Mouse (Mus musculus) heart, embryonic 11.5 days (tissue): Measurements from ENCODE around the gene 9830107B12Rik. TPM values are rescaled to one million over a fixed set of nuclear protein-coding genes. Genes with fewer than 3 reads are reported as not detected.
"Not testable (repeated sequence)": the region's sequence is repeated elsewhere in the genome, so short reads cannot be mapped to it uniquely, and the experiment has no call there.

Source experiments
- ATAC-seq: fragments of 200-750 bp; cut with Nextera tagmentation; replicated peaks from 2 replicates; pipeline ENCODE4 v1.8.0; 2017; ENCODE audit warnings: moderate library complexity; ENCODE audit not compliant: insufficient number of reproducible peaks, low FRiP score, low TSS enrichment
- H3K27ac ChIP-seq: fragments of 300-500 bp; sonication (generic); 2 replicates; pipeline ENCODE4 v1.5.1; 2014; ENCODE audit warnings: mild to moderate bottlenecking, low read depth, low read length
- H3K27me3 ChIP-seq: fragments of 300-500 bp; sonication (generic); 2 replicates; pipeline ENCODE4 v1.6.1; 2014; ENCODE audit warnings: mild to moderate bottlenecking, low read length, mixed read lengths; ENCODE audit not compliant: control insufficient read depth, insufficient read depth
- H3K36me3 ChIP-seq: fragments of 300-500 bp; sonication (generic); 2 replicates; pipeline ENCODE4 v1.6.1; 2014; ENCODE audit warnings: mild to moderate bottlenecking, low read length, moderate library complexity, mixed read lengths; ENCODE audit not compliant: control insufficient read depth, insufficient read depth
- H3K4me1 ChIP-seq: fragments of 300-500 bp; sonication (generic); 2 replicates; pipeline ENCODE4 v1.6.1; 2014; ENCODE audit warnings: low read length; ENCODE audit not compliant: control insufficient read depth, insufficient read depth
- H3K4me2 ChIP-seq: fragments of 300-500 bp; sonication (generic); 2 replicates; pipeline ENCODE4 v1.6.1; 2014; ENCODE audit warnings: mild to moderate bottlenecking, moderate library complexity
- H3K4me3 ChIP-seq: fragments of 300-500 bp; sonication (generic); 2 replicates; pipeline ENCODE4 v1.5.1; 2014; ENCODE audit warnings: low read depth, low read length
- H3K9ac ChIP-seq: fragments of 300-500 bp; sonication (generic); 2 replicates; pipeline ENCODE4 v1.6.1; 2014; ENCODE audit warnings: mild to moderate bottlenecking, low read depth, low read length, moderate library complexity
- H3K9me3 ChIP-seq: fragments of 300-500 bp; sonication (generic); replicated peaks from 2 replicates; pipeline ENCODE4 v1.6.1; 2016; ENCODE audit warnings: low read length; ENCODE audit not compliant: control insufficient read depth
- WGBS: fragments of 180-500 bp; shearing (Covaris S2); extraction: QIAGEN DNeasy Blood & Tissue Kit; methylation state at CpG from one replicate; pipeline ENCODE4 v1.1.7; 2014; ENCODE audit not compliant: insufficient replicate concordance; 5-methylcytosine and 5-hydroxymethylcytosine counted together
- polyA plus RNA-seq: library from polyadenylated mRNA; unstranded; fragments of >200 nt; fragmentation: Nextera tagmentation; extraction: Ambion mirVana; gene quantifications from 2 replicates; pipeline ENCODE4 v1.2.1, GENCODE M21; 2014

9830107B12Rik gene
- not detected in 2 replicates for polyA plus RNA-seq

DNA sequence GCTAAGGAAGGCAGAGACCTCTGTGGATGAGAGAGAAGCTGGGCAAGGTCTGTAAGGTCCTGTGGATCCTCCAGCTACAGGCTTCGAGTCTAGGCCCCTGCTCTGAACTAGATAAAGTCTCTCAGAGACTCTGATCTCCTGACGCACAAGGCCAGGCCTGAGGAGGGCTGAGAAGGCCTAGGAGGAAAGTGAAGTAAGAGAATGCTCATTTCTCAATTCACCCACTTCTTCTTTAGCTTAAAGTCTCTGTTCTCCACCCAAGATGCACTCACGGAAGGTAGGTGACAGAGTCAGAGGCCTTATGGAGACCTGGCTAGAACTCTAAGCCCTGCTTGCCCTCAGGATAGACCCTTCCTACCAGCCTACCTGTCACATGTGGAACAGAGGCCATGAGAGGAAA, at the start of gene 9830107B12Rik:
TSS of gene 9830107B12Rik (minus strand) at position 149 of the 400 bp plus-strand sequence.
- no peaks in the 10 kb centered on the region for H3K4me1 ChIP-seq
- H3K27me3 ChIP-seq, result peaks cover 3% of the 10 kb centered on the region
- H3K9me3 ChIP-seq, result no peaks in the 10 kb centered on the region
- H3K27ac ChIP-seq, result no peak within 1 kb of the TSS
- no peak within 1 kb of the TSS for H3K9ac ChIP-seq
- WGBS, result 64% methylated on average over 3 of the region's 3 CpGs
- H3K4me2 ChIP-seq, result no peak within 1 kb of the TSS
- no peak within 1 kb of the TSS for H3K4me3 ChIP-seq
- no peaks in the 10 kb centered on the region for H3K36me3 ChIP-seq
- no peak for ATAC-seq

DNA sequence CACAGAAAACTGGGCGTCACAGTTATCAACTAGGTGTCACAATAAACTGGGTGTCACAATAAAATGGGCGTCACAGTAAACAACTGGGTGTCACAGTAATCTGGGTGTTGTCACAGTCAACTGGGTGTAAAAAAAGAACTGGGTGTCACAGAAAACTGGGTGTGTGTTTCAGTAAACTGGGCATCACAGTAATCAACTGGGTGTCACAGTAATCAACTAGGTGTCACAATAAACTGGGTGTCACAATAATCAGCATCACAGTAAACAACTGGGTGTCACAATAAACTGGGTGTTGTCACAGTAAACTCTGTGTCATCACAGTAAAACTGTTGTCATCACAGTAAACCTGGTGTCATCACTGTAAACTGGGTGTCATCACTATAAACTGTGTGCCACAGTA, 46.3 kb upstream of the 9830107B12Rik start:
- no peaks in the 10 kb centered on the region for H3K4me1 ChIP-seq
- no peak overlapping the region for H3K4me3 ChIP-seq
- H3K27ac ChIP-seq, result no peak overlapping the region

DNA sequence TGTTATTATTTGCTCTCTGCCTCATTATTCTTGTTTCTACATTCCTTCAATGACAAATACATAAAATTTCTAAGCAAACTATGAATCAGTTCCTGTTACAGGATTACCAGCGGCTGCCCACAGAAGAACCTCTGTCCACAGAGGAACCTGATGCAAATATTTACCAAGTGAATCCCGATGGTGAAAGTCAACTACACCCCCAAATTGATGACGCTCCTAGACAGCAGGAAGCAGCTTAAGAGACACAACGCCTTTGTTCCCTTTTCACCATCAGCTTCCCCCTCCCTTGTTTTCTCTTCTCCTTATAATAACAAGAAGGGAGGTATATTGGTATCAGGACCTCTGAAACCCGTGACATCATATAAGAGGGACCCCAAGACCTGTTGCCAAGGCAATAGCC, 39.2 kb upstream of the 9830107B12Rik start:
- no peak overlapping the region for H3K27ac ChIP-seq
- no peak overlapping the region for H3K4me3 ChIP-seq
- H3K4me2 ChIP-seq, result no peak overlapping the region
- no peak overlapping the region for H3K9ac ChIP-seq
- H3K27me3 ChIP-seq, result no peaks in the 10 kb centered on the region
- no peaks in the 10 kb centered on the region for H3K9me3 ChIP-seq
- WGBS, result 68% methylated on average over 5 of the region's 5 CpGs
- no peak for ATAC-seq
- no peaks in the 10 kb centered on the region for H3K36me3 ChIP-seq
- no peaks in the 10 kb centered on the region for H3K4me1 ChIP-seq

More for the DNA sequence above, 46.3 kb upstream of the 9830107B12Rik start:
- WGBS, result 66% methylated on average over 2 of the region's 2 CpGs
- no peaks in the 10 kb centered on the region for H3K36me3 ChIP-seq
- ATAC-seq, result no peak
- H3K9ac ChIP-seq, result no peak overlapping the region
- no peaks in the 10 kb centered on the region for H3K9me3 ChIP-seq
- H3K27me3 ChIP-seq, result no peaks in the 10 kb centered on the region
- no peak overlapping the region for H3K4me2 ChIP-seq

DNA sequence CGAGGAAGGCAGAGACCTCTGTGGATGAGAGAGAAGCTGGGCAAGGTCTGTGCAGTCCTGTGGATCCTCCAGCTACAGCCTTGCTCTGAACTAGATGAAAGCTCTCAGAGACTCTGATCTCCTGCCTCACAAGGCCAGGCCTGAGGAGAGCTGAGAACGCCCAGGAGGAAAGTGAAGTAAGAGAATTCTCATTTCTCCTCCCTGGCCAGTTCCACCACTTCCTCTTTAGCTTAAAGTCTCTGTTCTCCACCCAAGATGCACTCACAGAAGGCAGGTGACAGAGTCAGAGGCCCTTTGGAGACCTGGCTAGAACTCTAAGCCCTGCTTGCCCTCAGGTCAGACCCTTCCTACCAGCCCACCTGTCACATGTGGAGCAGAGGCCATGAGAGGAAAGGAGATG, 21.0 kb upstream of the 9830107B12Rik start, which contains the start of gene A530064D06Rik:
TSS of gene A530064D06Rik (minus strand) at position 173 of the 400 bp plus-strand sequence.
- H3K4me2 ChIP-seq, H3K4me1 ChIP-seq, ATAC-seq, H3K27me3 ChIP-seq, H3K4me3 ChIP-seq, H3K9ac ChIP-seq, H3K36me3 ChIP-seq, H3K9me3 ChIP-seq, H3K27ac ChIP-seq: not testable (repeated sequence)
- WGBS, result 70% methylated on average over 2 of the region's 2 CpGs

DNA sequence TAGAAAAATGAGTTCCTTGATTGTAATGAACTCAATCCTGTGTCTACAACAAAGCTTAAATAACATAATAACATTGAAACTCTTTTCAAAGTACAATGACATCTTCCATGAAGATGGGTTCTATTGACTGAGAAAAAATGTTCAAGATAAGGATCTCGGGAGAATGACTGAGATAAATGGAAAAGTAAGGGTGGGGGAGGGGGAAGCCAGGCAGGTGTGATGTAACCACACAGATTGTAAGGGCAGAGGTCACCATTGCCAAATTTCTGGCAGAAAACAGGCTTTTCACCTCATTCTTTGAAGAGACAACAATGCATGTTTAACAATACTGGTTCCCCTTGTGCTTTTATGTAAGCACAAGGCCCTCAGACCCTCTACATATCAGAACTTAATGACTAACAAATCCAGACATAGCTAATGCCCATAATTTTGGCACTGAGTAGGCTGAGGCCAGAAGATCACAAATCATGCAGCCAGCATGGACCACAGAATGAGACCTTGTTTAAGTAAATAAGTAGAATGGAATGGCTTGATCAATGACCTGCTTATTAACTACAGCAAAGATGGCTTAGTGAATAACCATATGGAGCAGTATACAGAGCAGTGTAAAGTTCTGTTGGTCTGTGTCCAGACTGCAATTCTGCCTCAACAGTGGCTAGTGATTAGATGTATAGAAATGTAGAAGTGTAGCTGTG, 11.5 kb upstream of the 9830107B12Rik start:
- 48% methylated on average over 1 of the region's 1 CpGs for WGBS
- Histone ChIP-seq H3K4me1 (no peaks in the 10 kb centered on the region), H3K4me2 (no peak overlapping the region), H3K27ac (no peak overlapping the region), H3K9me3 (no peaks in the 10 kb centered on the region; the same call in 1 of the 2 replicates), H3K27me3 (no peaks in the 10 kb centered on the region), H3K36me3 (no peaks in the 10 kb centered on the region), H3K9ac (no peak overlapping the region), H3K4me3 (no peak overlapping the region)
- no peak for ATAC-seq

DNA sequence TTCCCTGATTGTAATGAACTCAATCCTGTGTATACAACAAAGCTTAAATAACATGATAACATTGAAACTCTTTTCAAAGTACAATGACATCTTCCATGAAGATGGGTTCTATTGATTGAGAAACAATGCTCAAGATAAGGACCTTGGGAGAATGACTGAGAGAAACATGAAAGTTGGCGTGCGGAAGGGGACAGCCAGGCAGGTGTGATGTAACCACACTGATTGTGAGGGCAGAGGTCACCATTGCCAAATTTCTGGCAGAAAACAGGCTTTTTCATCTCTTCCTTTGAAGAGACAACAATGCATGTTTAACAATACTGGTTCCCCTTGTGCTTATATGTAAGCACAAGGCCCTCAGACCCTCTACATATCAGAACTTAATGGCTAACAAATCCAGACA, 13.3 kb downstream of the 9830107B12Rik start:
- ATAC-seq, result no peak

DNA sequence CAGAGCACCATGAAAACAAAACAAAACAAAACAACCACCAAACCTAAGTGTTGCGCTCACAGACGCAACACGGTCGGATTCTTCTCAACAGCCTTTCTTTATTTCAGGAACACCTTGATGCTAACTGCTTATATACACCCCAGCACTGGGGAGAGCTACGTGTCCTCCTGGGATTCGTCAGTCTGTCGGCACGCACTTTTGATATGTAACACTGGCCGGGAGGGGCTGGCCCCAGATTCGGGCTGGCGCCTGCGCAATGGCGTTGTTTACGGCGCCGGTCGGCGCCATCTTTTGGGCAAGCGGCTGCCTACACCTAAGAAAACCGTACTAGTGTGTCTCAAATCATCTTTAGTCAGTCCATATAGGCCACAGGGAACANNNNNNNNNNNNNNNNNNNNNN, 25.6 kb downstream of the 9830107B12Rik start:
- Histone ChIP-seq H3K4me1 (no peaks in the 10 kb centered on the region), H3K9me3 (no peaks in the 10 kb centered on the region), H3K9ac (no peak overlapping the region), H3K36me3 (no peaks in the 10 kb centered on the region), H3K27me3 (no peaks in the 10 kb centered on the region), H3K4me2 (no peak overlapping the region), H3K4me3 (no peak overlapping the region), H3K27ac (no peak overlapping the region)
- 84% methylated on average over 20 of the region's 20 CpGs for WGBS
- ATAC-seq, result no peak

More for the DNA sequence above, 13.3 kb downstream of the 9830107B12Rik start:
- Histone ChIP-seq H3K9ac (no peak overlapping the region), H3K27me3 (no peaks in the 10 kb centered on the region; the same call in 1 of the 2 replicates), H3K4me2 (no peak overlapping the region), H3K9me3 (no peaks in the 10 kb centered on the region), H3K4me1 (no peaks in the 10 kb centered on the region), H3K4me3 (no peak overlapping the region), H3K36me3 (no peaks in the 10 kb centered on the region), H3K27ac (no peak overlapping the region)
- WGBS, result 73% methylated on average over 2 of the region's 2 CpGs

DNA sequence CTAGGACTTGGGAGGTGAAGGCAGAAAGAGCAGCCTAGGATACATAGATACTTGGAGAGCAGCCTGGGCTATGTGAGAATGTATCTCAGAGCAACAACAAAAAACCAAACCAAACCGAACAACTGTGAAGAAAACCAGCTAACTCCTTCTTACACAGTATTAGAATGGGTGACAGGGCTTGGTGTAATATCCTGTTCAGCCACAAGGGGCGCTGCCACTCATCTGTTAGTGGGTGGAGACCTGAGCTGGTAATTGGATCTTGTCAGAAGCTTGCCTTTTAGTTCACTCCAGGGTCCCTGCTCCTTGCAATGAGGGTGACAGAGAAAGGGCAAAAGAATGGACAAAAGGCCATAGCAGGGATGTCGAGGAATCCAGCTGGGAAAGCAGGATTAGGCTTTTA, 26.4 kb downstream of the 9830107B12Rik start:
- no peak for ATAC-seq
- Histone ChIP-seq H3K9ac (no peak overlapping the region), H3K36me3 (no peaks in the 10 kb centered on the region), H3K27ac (no peak overlapping the region), H3K4me1 (no peaks in the 10 kb centered on the region), H3K4me3 (no peak overlapping the region), H3K4me2 (no peak overlapping the region), H3K27me3 (no peaks in the 10 kb centered on the region), H3K9me3 (no peaks in the 10 kb centered on the region)
- WGBS, result 24% methylated on average over 3 of the region's 3 CpGs

DNA sequence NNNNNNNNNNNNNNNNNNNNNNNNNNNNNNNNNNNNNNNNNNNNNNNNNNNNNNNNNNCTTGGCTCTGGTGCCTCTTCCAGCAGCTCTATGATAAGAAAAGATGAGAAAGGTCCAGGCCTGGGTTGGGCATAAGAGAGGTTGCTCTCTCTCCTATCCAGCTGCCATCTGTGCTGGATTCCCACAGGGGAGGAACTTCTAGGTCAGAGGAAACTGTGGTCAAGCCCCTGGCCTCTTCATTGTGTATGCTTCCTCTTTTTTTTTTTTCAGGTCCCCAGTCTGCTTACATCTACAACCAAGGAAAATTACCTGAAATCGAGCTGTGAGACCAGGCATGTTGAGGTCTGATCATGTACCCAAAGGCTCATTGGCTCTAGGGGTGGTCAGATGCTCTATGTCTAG, 27.5 kb downstream of the 9830107B12Rik start:
- Histone ChIP-seq H3K9me3 (no peaks in the 10 kb centered on the region), H3K4me2 (no peak overlapping the region), H3K36me3 (no peaks in the 10 kb centered on the region), H3K4me3 (no peak overlapping the region), H3K27ac (no peak overlapping the region), H3K4me1 (no peaks in the 10 kb centered on the region), H3K27me3 (no peaks in the 10 kb centered on the region), H3K9ac (no peak overlapping the region)
- 56% methylated on average over 1 of the region's 1 CpGs for WGBS
- ATAC-seq, result no peak
